Mouse (Mus musculus): ENCODE measurements around the gene Spocd1.
"Not testable (repeated sequence)": the region's sequence is repeated elsewhere in the genome, so short reads cannot be mapped to it uniquely, and the experiment has no call there.

Spocd1 gene

GRCm38 (mm10) chr4:129928949-129929348 lies at the start of gene Spocd1:
Spocd1 (plus strand) TSS chr4:129929249.
- no peak for DNase-seq (ENCODE audit: low spot score in 2 of 2)

- DNase-seq (ENCODE audit: low spot score in 2 of 2) = no peak
Measured at GRCm38 (mm10) chr4:129880615-129881014, 48.4 kb upstream of the Spocd1 start.

- no peak for DNase-seq (ENCODE audit: low spot score in 2 of 2)
Measured at GRCm38 (mm10) chr4:129881661-129882060, 47.4 kb upstream of the Spocd1 start.

- peak; percentile 44 to 57 for DNase-seq (ENCODE audit: low spot score in 2 of 2)
Measured at GRCm38 (mm10) chr4:129882555-129883293, 46.3 kb upstream of the Spocd1 start.

GRCm38 (mm10) chr4:129884041-129884930 lies 44.8 kb upstream of the Spocd1 start:
- peak; percentile 49 to 56 for DNase-seq (ENCODE audit: low spot score in 2 of 2)

- DNase-seq (ENCODE audit: low spot score in 2 of 2) = no peak
Measured at GRCm38 (mm10) chr4:129889661-129890060, 39.4 kb upstream of the Spocd1 start.

GRCm38 (mm10) chr4:129890094-129890493 lies 39.0 kb upstream of the Spocd1 start:
- DNase-seq (ENCODE audit: low spot score in 2 of 2) = no peak

- DNase-seq (ENCODE audit: low spot score in 2 of 2) = no peak
Measured at GRCm38 (mm10) chr4:129894861-129895260, 34.2 kb upstream of the Spocd1 start.

GRCm38 (mm10) chr4:129898815-129899214 lies 30.2 kb upstream of the Spocd1 start:
- DNase-seq (ENCODE audit: low spot score in 2 of 2) = not testable (repeated sequence)

GRCm38 (mm10) chr4:129902394-129902793 lies 26.7 kb upstream of the Spocd1 start:
- no peak for DNase-seq (ENCODE audit: low spot score in 2 of 2)

- DNase-seq (ENCODE audit: low spot score in 2 of 2) = no peak
Measured at GRCm38 (mm10) chr4:129903577-129903976, 25.5 kb upstream of the Spocd1 start.

GRCm38 (mm10) chr4:129905032-129905431 lies 24.0 kb upstream of the Spocd1 start:
- DNase-seq (ENCODE audit: low spot score in 2 of 2) = no peak

GRCm38 (mm10) chr4:129906016-129906415 lies 23.0 kb upstream of the Spocd1 start:
- no peak for DNase-seq (ENCODE audit: low spot score in 2 of 2)

GRCm38 (mm10) chr4:129908836-129909235 lies 20.2 kb upstream of the Spocd1 start:
- no peak for DNase-seq (ENCODE audit: low spot score in 2 of 2)

GRCm38 (mm10) chr4:129909261-129909731 lies 19.8 kb upstream of the Spocd1 start:
- DNase-seq (ENCODE audit: low spot score in 2 of 2) = no peak

GRCm38 (mm10) chr4:129912998-129913397 lies 16.1 kb upstream of the Spocd1 start:
- no peak for DNase-seq (ENCODE audit: low spot score in 2 of 2)

- no peak for DNase-seq (ENCODE audit: low spot score in 2 of 2)
Measured at GRCm38 (mm10) chr4:129913761-129914644, 15.0 kb upstream of the Spocd1 start.

GRCm38 (mm10) chr4:129914686-129915085 lies 14.4 kb upstream of the Spocd1 start:
- no peak for DNase-seq (ENCODE audit: low spot score in 2 of 2)

GRCm38 (mm10) chr4:129915349-129915988 lies 13.6 kb upstream of the Spocd1 start:
- DNase-seq (ENCODE audit: low spot score in 2 of 2) = no peak

GRCm38 (mm10) chr4:129916159-129916558 lies 12.9 kb upstream of the Spocd1 start:
- DNase-seq (ENCODE audit: low spot score in 2 of 2) = no peak

GRCm38 (mm10) chr4:129917016-129917603 lies 11.9 kb upstream of the Spocd1 start:
- no peak for DNase-seq (ENCODE audit: low spot score in 2 of 2)
